Mouse (Mus musculus): ENCODE data around the gene Gprc5a.

DNA sequence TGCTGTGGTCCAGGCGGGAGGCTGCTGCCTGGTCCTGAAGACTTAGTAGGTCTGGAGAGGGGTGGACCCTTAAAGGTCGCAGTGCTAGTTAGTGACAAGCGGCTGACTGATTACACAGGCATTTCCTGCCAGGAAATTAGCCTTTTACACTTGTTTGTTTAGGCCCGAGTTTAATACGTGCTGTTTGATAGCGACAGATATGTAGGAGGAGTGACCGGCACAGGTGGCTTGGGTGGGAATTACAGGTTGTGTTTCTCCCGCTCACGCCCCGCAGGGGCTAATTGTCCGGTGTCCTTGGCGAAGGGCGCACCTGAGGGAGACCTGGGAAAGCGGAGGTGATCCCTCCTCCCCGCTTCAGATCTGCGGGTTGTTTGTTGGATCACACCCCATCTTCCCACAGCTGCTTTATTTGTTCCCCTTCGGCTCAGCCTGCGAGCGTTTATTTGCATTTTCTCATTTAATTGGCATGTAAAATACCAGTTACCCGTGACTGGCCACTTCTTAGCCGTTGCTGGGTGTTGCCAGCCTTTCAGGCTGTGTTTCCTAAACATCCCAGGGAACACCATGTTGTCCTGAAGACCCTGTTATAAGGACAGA lies 25.1 kb upstream of the Gprc5a start:
- TF ChIP-seq POLR2A (IDR thresholded peaks at IDR 0.05; ENCODE audit: borderline replicate concordance, extremely low read depth, insufficient read depth, insufficient read length, poor library complexity, severe bottlenecking) = no peak
- TF ChIP-seq CTCF (IDR thresholded peaks at IDR 0.05; ENCODE audit: borderline replicate concordance, extremely low read depth, insufficient read depth, insufficient read length) = no peak
